Mouse (Mus musculus): Measurements from ENCODE around the gene Krt34. TPM values are rescaled to one million over a fixed set of nuclear protein-coding genes. Genes with fewer than 3 reads are reported as not detected.

Krt34 gene
- total RNA-seq, 2 experiments from 2014 or later, result not detected

GRCm38 (mm10) chr11:100004846-100005245, 36.5 kb downstream of the Krt34 start:
- DNase-seq (ENCODE audit: low spot score in 2 of 2), result peak; percentile 26 to 27

- no peak for DNase-seq (ENCODE audit: low spot score in 2 of 2)
These were observed 42.3 kb downstream of the Krt34 start for GRCm38 (mm10) chr11:99999091-99999490.

- DNase-seq (ENCODE audit: low spot score in 2 of 2), result no peak
These were observed 47.0 kb downstream of the Krt34 start for GRCm38 (mm10) chr11:99994384-99994661.

- DNase-seq (ENCODE audit: low spot score in 2 of 2), result no peak
These were observed 47.6 kb downstream of the Krt34 start, which contains the start of gene Krtap17-1 for GRCm38 (mm10) chr11:99993620-99994383. Krtap17-1 (minus strand) TSS chr11:99993994.

GRCm38 (mm10) chr11:99990571-99990970, 50.8 kb downstream of the Krt34 start:
- DNase-seq (ENCODE audit: low spot score in 2 of 2), result no peak

GRCm38 (mm10) chr11:99989881-99990405, 51.4 kb downstream of the Krt34 start:
- peak in 1 of 2 experiments; percentile 11 for DNase-seq (ENCODE audit: low spot score in 2 of 2)

GRCm38 (mm10) chr11:99988530-99988929, 52.8 kb downstream of the Krt34 start:
- no peak for DNase-seq (ENCODE audit: low spot score in 2 of 2)

Other genes with a start within 250 kb of the Krt34 start
- gene Gm11596, start 248.1 kb downstream of the Krt34 start, total RNA-seq (2021), result not detected
- not detected for gene Gm11569, start 242.6 kb downstream of the Krt34 start, total RNA-seq (2021)
- gene Gm11554, start 237.1 kb downstream of the Krt34 start, total RNA-seq (2021), result not detected
- gene Krtap4-13, start 231.7 kb downstream of the Krt34 start, total RNA-seq (2021), result not detected
- gene Gm11564, start 225.9 kb downstream of the Krt34 start, total RNA-seq (2021), result not detected
- gene 2300003K06Rik, start 203.5 kb downstream of the Krt34 start, total RNA-seq (2021), result not detected
- gene Krtap4-16, start 189.9 kb downstream of the Krt34 start, total RNA-seq (2021), result not detected
- not detected for gene Gm11568, start 183.6 kb downstream of the Krt34 start, total RNA-seq (2021)
- gene Gm11559, start 177.1 kb downstream of the Krt34 start, total RNA-seq (2021), result not detected
- gene Krtap9-1, start 168.2 kb downstream of the Krt34 start, total RNA-seq (2021), result not detected
- gene Gm11567, start 162.4 kb downstream of the Krt34 start, total RNA-seq (2021), result not detected
- not detected for gene Krtap31-1, start 133.6 kb downstream of the Krt34 start, total RNA-seq (2021)
- not detected for gene Gm11565, start 126.8 kb downstream of the Krt34 start, total RNA-seq (2021)
- gene Krtap31-2, start 105.3 kb downstream of the Krt34 start, total RNA-seq (2021), result not detected
- gene Krtap9-5, start 93.1 kb downstream of the Krt34 start, total RNA-seq (2021), result not detected
- gene Krtap29-1, start 62.5 kb downstream of the Krt34 start, total RNA-seq (2021), result not detected
- gene Krtap16-1, start 55.0 kb downstream of the Krt34 start, total RNA-seq (2021), result not detected
- gene Krtap17-1, start 47.6 kb downstream of the Krt34 start, total RNA-seq (2021), result not detected
- gene Krt33a, start 25.3 kb downstream of the Krt34 start, total RNA-seq (2021), result not detected
- not detected for gene Krt33b, start 11.7 kb downstream of the Krt34 start, total RNA-seq (2021)
- not detected for gene Krt31, start 9.0 kb upstream of the Krt34 start, total RNA-seq (2021)
- gene Krt32, start 46.7 kb upstream of the Krt34 start, total RNA-seq (2021), result not detected
- gene Krt35, start 54.7 kb upstream of the Krt34 start, total RNA-seq (2021), result not detected
- gene Krt36, start 64.1 kb upstream of the Krt34 start, total RNA-seq (2021), result under 1 TPM; 0.43 to 0.51 TPM
- not detected for gene Krt13, start 80.0 kb upstream of the Krt34 start, total RNA-seq (2021)
- not detected for gene Krt15, start 94.4 kb upstream of the Krt34 start, total RNA-seq (2021)
- 1 to 10 TPM; 2.2 to 5.9 TPM for gene Krt19, start 107.1 kb upstream of the Krt34 start, total RNA-seq (2021)
- gene Krt9, start 151.7 kb upstream of the Krt34 start, total RNA-seq (2021), result not detected
- gene Krt14, start 166.0 kb upstream of the Krt34 start, total RNA-seq (2021), result under 1 TPM in 1 of 2 experiments, not detected in 1; 0.54 TPM
- gene Krt16, start 207.3 kb upstream of the Krt34 start, total RNA-seq (2021), result not detected
- gene Krt17, start 219.5 kb upstream of the Krt34 start, total RNA-seq (2021), result not detected
- not detected for gene Krt42, start 228.3 kb upstream of the Krt34 start, total RNA-seq (2021)

Measured in adrenal gland, adult 18-20 months (tissue).